Mouse (Mus musculus): ENCODE results near the gene Samd10. TPM values are rescaled to one million over a fixed set of nuclear protein-coding genes. Genes with fewer than 3 reads are reported as not detected.

Samd10 gene
- 6.2 and 13.1 TPM in 2 replicates for total RNA-seq (2014; fragmentation: Nextera tagmentation)
- total RNA-seq (2017) = 3.2 and 4.5 TPM in 2 replicates

- ATAC-seq (replicated peaks; ENCODE audit: poor library complexity, severe bottlenecking) = peak; percentile 26
Observed at GRCm38 (mm10) chr2:181598454-181599351, at the start of gene Samd10. Gene Samd10, minus strand, starts transcription at chr2:181599212.

- ATAC-seq (replicated peaks; ENCODE audit: poor library complexity, severe bottlenecking) = no peak
Observed at GRCm38 (mm10) chr2:181646626-181647472, 47.8 kb upstream of the Samd10 start.

- ATAC-seq (replicated peaks; ENCODE audit: poor library complexity, severe bottlenecking) = no peak
Observed at GRCm38 (mm10) chr2:181645666-181646065, 46.7 kb upstream of the Samd10 start.

- ATAC-seq (replicated peaks; ENCODE audit: poor library complexity, severe bottlenecking) = peak; percentile 89
Observed at GRCm38 (mm10) chr2:181644361-181644760, 45.3 kb upstream of the Samd10 start.

- no peak for ATAC-seq (replicated peaks; ENCODE audit: poor library complexity, severe bottlenecking)
Observed at GRCm38 (mm10) chr2:181635865-181636264, 36.9 kb upstream of the Samd10 start.

GRCm38 (mm10) chr2:181632624-181633023 is 33.6 kb upstream of the Samd10 start:
- no peak for ATAC-seq (replicated peaks; ENCODE audit: poor library complexity, severe bottlenecking)

GRCm38 (mm10) chr2:181628471-181628870 is 29.5 kb upstream of the Samd10 start:
- ATAC-seq (replicated peaks; ENCODE audit: poor library complexity, severe bottlenecking) = no peak

- peak; percentile 50; the same call in 1 of the 2 replicates for ATAC-seq (replicated peaks; ENCODE audit: poor library complexity, severe bottlenecking)
Observed at GRCm38 (mm10) chr2:181623401-181623800, 24.4 kb upstream of the Samd10 start.

GRCm38 (mm10) chr2:181618761-181619495 is 19.9 kb upstream of the Samd10 start:
- ATAC-seq (replicated peaks; ENCODE audit: poor library complexity, severe bottlenecking) = no peak

GRCm38 (mm10) chr2:181602367-181602766 is 3.4 kb upstream of the Samd10 start:
- no peak for ATAC-seq (replicated peaks; ENCODE audit: poor library complexity, severe bottlenecking)

- no peak for ATAC-seq (replicated peaks; ENCODE audit: poor library complexity, severe bottlenecking)
Observed at GRCm38 (mm10) chr2:181601751-181602145, 2.7 kb upstream of the Samd10 start.

GRCm38 (mm10) chr2:181600828-181601750 is 2.1 kb upstream of the Samd10 start:
- ATAC-seq (replicated peaks; ENCODE audit: poor library complexity, severe bottlenecking) = peak; percentile 79

- ATAC-seq (replicated peaks; ENCODE audit: poor library complexity, severe bottlenecking) = no peak
Observed at GRCm38 (mm10) chr2:181600226-181600758, 1.3 kb upstream of the Samd10 start.

- ATAC-seq (replicated peaks; ENCODE audit: poor library complexity, severe bottlenecking) = peak; percentile 38
Observed at GRCm38 (mm10) chr2:181597378-181598061, 1.5 kb downstream of the Samd10 start.

GRCm38 (mm10) chr2:181596221-181596960 is 2.6 kb downstream of the Samd10 start:
- no peak for ATAC-seq (replicated peaks; ENCODE audit: poor library complexity, severe bottlenecking)

GRCm38 (mm10) chr2:181594946-181595696 is 3.9 kb downstream of the Samd10 start:
- ATAC-seq (replicated peaks; ENCODE audit: poor library complexity, severe bottlenecking) = no peak

GRCm38 (mm10) chr2:181593937-181594336 is 5.1 kb downstream of the Samd10 start:
- ATAC-seq (replicated peaks; ENCODE audit: poor library complexity, severe bottlenecking) = no peak; the same call in 1 of the 2 replicates

Data from granulocyte monocyte progenitor cell, adult 5-6 weeks (primary cell).